In the genomic region with DNA sequence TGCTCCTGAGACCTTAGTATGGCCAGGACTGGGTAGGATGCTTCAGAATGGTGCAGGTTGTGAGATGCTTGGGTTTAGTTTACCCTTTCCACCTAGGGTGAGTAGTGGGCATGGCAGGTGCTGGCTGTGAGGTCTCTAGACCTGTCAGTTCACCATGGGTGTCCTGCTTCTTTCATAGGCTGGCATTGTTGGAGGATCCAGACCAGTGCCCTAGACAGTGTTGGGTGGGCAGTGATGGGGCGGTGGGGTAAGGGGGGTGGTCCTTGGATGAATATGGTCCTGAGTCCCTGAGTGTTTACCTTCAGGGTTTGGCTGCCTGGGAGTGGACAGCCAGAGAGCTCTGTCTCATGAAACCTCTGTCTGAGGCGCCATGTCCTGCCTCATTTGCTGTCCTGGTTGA, we compare ENCODE assay signal across 10 mouse cellular contexts. TPM values are rescaled to one million over a fixed set of nuclear protein-coding genes. Genes with fewer than 3 reads are reported as not detected.
DNase-seq lines count a peak whose midpoint lies in the region; ATAC-seq and TF ChIP-seq lines count a peak whose summit lies in the region.
"Had no signal": no experiment of that assay in that cellular context is flagged by ENCODE, and none has a peak within 500 bp of the region (broad histone marks: within the 10 kb centered on the region; RNA-seq: fewer than 3 reads in every experiment).

No protein-coding gene starts in this region.

- H3K4me1 ChIP-seq in kidney, adult 2 months (ENCODE audit: control insufficient read depth, insufficient read depth, low read length), result peaks cover 68% of the 10 kb centered on the region
- H3K4me1 ChIP-seq in embryonic facial prominence, embryonic 11.5 days (ENCODE audit: control insufficient read depth, insufficient read depth, low read length), result peaks cover 18% of the 10 kb centered on the region
- peaks cover 48% of the 10 kb centered on the region for H3K4me1 ChIP-seq in hindbrain, embryonic 16.5 days (ENCODE audit: control insufficient read depth, insufficient read depth, low read depth, low read length)
- H3K4me1 ChIP-seq in midbrain, embryonic 15.5 days, result peaks cover 49% of the 10 kb centered on the region

- WGBS in kidney, adult 2 months, result 38% methylated on average over 2 of the region's 2 CpGs
- 80% methylated on average over 2 of the region's 2 CpGs for WGBS in embryonic facial prominence, embryonic 11.5 days
- 61% methylated on average over 2 of the region's 2 CpGs for WGBS in hindbrain, embryonic 16.5 days
- WGBS in midbrain, embryonic 15.5 days, result 73% methylated on average over 2 of the region's 2 CpGs

- no peak for TF ChIP-seq CTCF in kidney, adult 2 months (conservative IDR thresholded peaks at IDR 0.05; ENCODE audit: insufficient read depth, insufficient read length, low read depth, low read length)

- no peak overlapping the region; the same call in 1 of the 2 replicates for H3K9ac ChIP-seq in embryonic facial prominence, embryonic 11.5 days (replicated peaks; ENCODE audit: low read length)
- H3K9ac ChIP-seq in hindbrain, embryonic 16.5 days (ENCODE audit: low read depth, low read length), result peak overlapping the region; percentile 41; the same call in 1 of the 2 replicates
- H3K9ac ChIP-seq in midbrain, embryonic 15.5 days, result peak overlapping the region; percentile 31; the same call in 1 of the 2 replicates

- no peak for ATAC-seq in embryonic facial prominence, embryonic 11.5 days (replicated peaks; ENCODE audit: insufficient number of reproducible peaks, low FRiP score, low TSS enrichment, low read depth)
- no peak for ATAC-seq in hindbrain, embryonic 16.5 days
- no peak for ATAC-seq in midbrain, embryonic 15.5 days (replicated peaks)

- no peak for TF ChIP-seq POLR2A in kidney, adult 2 months (IDR thresholded peaks at IDR 0.05; ENCODE audit: low read depth, low read length)

- H3K4me3 ChIP-seq in kidney, adult 2 months (ENCODE audit: insufficient read depth, low read depth, low read length), result no peak overlapping the region
- peak overlapping the region; percentile 100; the same call in 1 of the 2 replicates for H3K4me3 ChIP-seq in embryonic facial prominence, embryonic 11.5 days (ENCODE audit: low read depth, low read length)
- H3K4me3 ChIP-seq in hindbrain, embryonic 16.5 days (ENCODE audit: low read length), result peak overlapping the region; percentile 9
- peak overlapping the region; percentile 91 for H3K4me3 ChIP-seq in midbrain, embryonic 15.5 days

- peak overlapping the region; percentile 99 for H3K4me2 ChIP-seq in embryonic facial prominence, embryonic 11.5 days (ENCODE audit: low read depth, low read length)
- H3K4me2 ChIP-seq in hindbrain, embryonic 16.5 days (ENCODE audit: low read length), result peak overlapping the region; percentile 76
- H3K4me2 ChIP-seq in midbrain, embryonic 15.5 days, result peak overlapping the region; percentile 83

- no peaks in the 10 kb centered on the region for H3K9me3 ChIP-seq in embryonic facial prominence, embryonic 11.5 days (replicated peaks; ENCODE audit: control insufficient read depth, low read length)
- H3K9me3 ChIP-seq in hindbrain, embryonic 16.5 days (ENCODE audit: control insufficient read depth, low read length), result no peaks in the 10 kb centered on the region
- no peaks in the 10 kb centered on the region for H3K9me3 ChIP-seq in midbrain, embryonic 15.5 days

- H3K27me3 ChIP-seq in kidney, adult 2 months (replicated peaks; ENCODE audit: control insufficient read depth, insufficient read depth, low read length), result no peaks in the 10 kb centered on the region
- no peaks in the 10 kb centered on the region for H3K27me3 ChIP-seq in embryonic facial prominence, embryonic 11.5 days (ENCODE audit: control insufficient read depth, insufficient read depth, low read length)
- H3K27me3 ChIP-seq in hindbrain, embryonic 16.5 days (replicated peaks; ENCODE audit: control insufficient read depth, insufficient read depth, low read length), result no peaks in the 10 kb centered on the region
- no peaks in the 10 kb centered on the region for H3K27me3 ChIP-seq in midbrain, embryonic 15.5 days (replicated peaks)

- H3K36me3 ChIP-seq in kidney, adult 2 months (ENCODE audit: control insufficient read depth, insufficient read depth, low read length), result peaks cover 20% of the 10 kb centered on the region
- peaks cover 28% of the 10 kb centered on the region for H3K36me3 ChIP-seq in embryonic facial prominence, embryonic 11.5 days (replicated peaks; ENCODE audit: control insufficient read depth, insufficient read depth, low read depth, low read length)
- peaks cover 38% of the 10 kb centered on the region for H3K36me3 ChIP-seq in hindbrain, embryonic 16.5 days (ENCODE audit: control insufficient read depth, insufficient read depth, low read length)
- peaks cover 41% of the 10 kb centered on the region for H3K36me3 ChIP-seq in midbrain, embryonic 15.5 days (replicated peaks)

- DNase-seq in kidney, adult 2 months, result no peak
- no peak for DNase-seq in kidney, adult 18-20 months
- DNase-seq in embryonic facial prominence, embryonic 11.5 days (ENCODE audit: low spot score), result no peak
- no peak for DNase-seq in gastrocnemius, postnatal 10 days
- no peak for DNase-seq in layer of hippocampus, postnatal 36 days
- DNase-seq in frontal cortex, postnatal 14 days (ENCODE audit: low spot score in 2 of 2), result no peak
- DNase-seq: cerebellum, adult 8-10 months had no signal

- peak overlapping the region; percentile 4; the same call in 1 of the 2 replicates for H3K27ac ChIP-seq in kidney, adult 2 months (ENCODE audit: insufficient read depth, low read depth, low read length)
- H3K27ac ChIP-seq in embryonic facial prominence, embryonic 11.5 days (replicated peaks; ENCODE audit: low read depth, low read length), result no peak overlapping the region
- H3K27ac ChIP-seq in hindbrain, embryonic 16.5 days (ENCODE audit: low read depth, low read length), result peak overlapping the region; percentile 26
- peak overlapping the region; percentile 43; the same call in 1 of the 2 replicates for H3K27ac ChIP-seq in midbrain, embryonic 15.5 days

RNA-seq across cellular contexts. Expression of a gene that starts 3.7 kb away (rescaled TPM):
- 184 and 198 TPM in 2 replicates for polyA plus RNA-seq in kidney, adult 2 months (2012; rRNA removed)
- polyA plus RNA-seq in embryonic facial prominence, embryonic 11.5 days (2014; fragmentation: Nextera tagmentation; extraction: Ambion mirVana), result 237 and 257 TPM in 2 replicates
- 61.2 and 79.2 TPM in 2 replicates for polyA plus RNA-seq in hindbrain, embryonic 16.5 days (2015; fragmentation: Nextera tagmentation; extraction: Ambion mirVana)
- polyA plus RNA-seq in midbrain, embryonic 15.5 days (2015; fragmentation: Nextera tagmentation; extraction: Ambion mirVana), result 72.7 and 79.4 TPM in 2 replicates
- total RNA-seq in gastrocnemius, postnatal 10 days (2021), result 100 to 1,000 TPM in 1 of 2 experiments, 10 to 100 TPM in 1; 75.2 to 110 TPM
- total RNA-seq in layer of hippocampus, postnatal 36 days (2021), result 10 to 100 TPM; 43.1 to 52.6 TPM

RNA-seq across cellular contexts. Expression of a gene that starts 16.4 kb away (rescaled TPM):
- polyA plus RNA-seq in kidney, adult 2 months (2012; rRNA removed), result 0.67 and 0.99 TPM in 2 replicates
- 10.9 and 11.2 TPM in 2 replicates for polyA plus RNA-seq in embryonic facial prominence, embryonic 11.5 days (2014; fragmentation: Nextera tagmentation; extraction: Ambion mirVana)
- 10.4 and 11.2 TPM in 2 replicates for polyA plus RNA-seq in hindbrain, embryonic 16.5 days (2015; fragmentation: Nextera tagmentation; extraction: Ambion mirVana)
- 12.2 and 13.3 TPM in 2 replicates for polyA plus RNA-seq in midbrain, embryonic 15.5 days (2015; fragmentation: Nextera tagmentation; extraction: Ambion mirVana)
- total RNA-seq in gastrocnemius, postnatal 10 days (2021), result 1 to 10 TPM in 1 of 2 experiments, not detected in 1; 2.1 TPM
- 1 to 10 TPM in 1 of 2 experiments, not detected in 1; 1.0 TPM for total RNA-seq in layer of hippocampus, postnatal 36 days (2021)

RNA-seq across cellular contexts. Expression of a gene that starts 16.5 kb away (rescaled TPM):
- polyA plus RNA-seq in kidney, adult 2 months (2012; rRNA removed), result 2.7 and 3.2 TPM in 2 replicates
- 78.3 and 85.8 TPM in 2 replicates for polyA plus RNA-seq in embryonic facial prominence, embryonic 11.5 days (2014; fragmentation: Nextera tagmentation; extraction: Ambion mirVana)
- polyA plus RNA-seq in hindbrain, embryonic 16.5 days (2015; fragmentation: Nextera tagmentation; extraction: Ambion mirVana), result 387 and 426 TPM in 2 replicates
- polyA plus RNA-seq in midbrain, embryonic 15.5 days (2015; fragmentation: Nextera tagmentation; extraction: Ambion mirVana), result 496 and 503 TPM in 2 replicates
- 1 to 10 TPM in 1 of 2 experiments, under 1 TPM in 1; 0.49 to 1.6 TPM for total RNA-seq in gastrocnemius, postnatal 10 days (2021)
- 10 to 100 TPM; 28.4 to 28.7 TPM for total RNA-seq in layer of hippocampus, postnatal 36 days (2021)

RNA-seq across cellular contexts. Expression of a gene that starts 28.2 kb away (rescaled TPM):
- polyA plus RNA-seq in kidney, adult 2 months (2012; rRNA removed), result 0.10 TPM in 1 of 2 replicates, not detected in the other
- polyA plus RNA-seq in embryonic facial prominence, embryonic 11.5 days (2014; fragmentation: Nextera tagmentation; extraction: Ambion mirVana), result 0.50 and 0.88 TPM in 2 replicates
- 0.26 and 0.32 TPM in 2 replicates for polyA plus RNA-seq in hindbrain, embryonic 16.5 days (2015; fragmentation: Nextera tagmentation; extraction: Ambion mirVana)
- 1.2 TPM in 1 of 2 replicates, not detected in the other for polyA plus RNA-seq in midbrain, embryonic 15.5 days (2015; fragmentation: Nextera tagmentation; extraction: Ambion mirVana)
- total RNA-seq in gastrocnemius, postnatal 10 days (2021), result 1 to 10 TPM in 1 of 2 experiments, not detected in 1; 1.9 TPM
- not detected for total RNA-seq in layer of hippocampus, postnatal 36 days (2021)
- polyA plus RNA-seq: large intestine, adult 2 months had no signal

RNA-seq across cellular contexts. Expression of a gene that starts 32.8 kb away (rescaled TPM):
- 1,335 and 2,389 TPM in 2 replicates for polyA plus RNA-seq in kidney, adult 2 months (2012; rRNA removed)
- polyA plus RNA-seq in embryonic facial prominence, embryonic 11.5 days (2014; fragmentation: Nextera tagmentation; extraction: Ambion mirVana), result not detected in 2 replicates
- not detected in 2 replicates for polyA plus RNA-seq in hindbrain, embryonic 16.5 days (2015; fragmentation: Nextera tagmentation; extraction: Ambion mirVana)
- polyA plus RNA-seq in midbrain, embryonic 15.5 days (2015; fragmentation: Nextera tagmentation; extraction: Ambion mirVana), result not detected in 2 replicates
- 10 to 100 TPM; 21.5 to 22.8 TPM for total RNA-seq in gastrocnemius, postnatal 10 days (2021)
- not detected for total RNA-seq in layer of hippocampus, postnatal 36 days (2021)

Comparison
In these comparisons a context has a peak if more than half of its experiments do, and no peak if none do; other contexts are left out.
1. RNA of a gene that starts 16.5 kb away (polyA plus RNA-seq): 496 to 503 TPM in midbrain, embryonic 15.5 days, 387 to 426 TPM in hindbrain, embryonic 16.5 days and 78.3 to 85.8 TPM in embryonic facial prominence, embryonic 11.5 days; 2.7 to 3.2 TPM in kidney, adult 2 months; every median in the first group is over 10 times any median in the second.
2. Peak in every context shown above with its lines, with median percentiles within 50 percentile points of each other: H3K4me2 ChIP-seq.